Mouse (Mus musculus) right cerebral cortex, postnatal 14 days (tissue): ENCODE measurements at regions not wholly inside any gene's neighbourhood (a gene's known extent, or its start where the extent isn't known, plus 50 kb on each side); places are given as distances from the start of the nearest gene placed in this dataset.

ENCODE experiments used
- DNase-seq: peaks from one replicate; pipeline ENCODE4 v3.0.0; 2022

- DNase-seq, result no peak
These were observed 58.5 kb upstream of the P3h2 start for GRCm38 (mm10) chr16:26164066-26164465.

- DNase-seq, result no peak
These were observed 57.8 kb upstream of the P3h2 start for GRCm38 (mm10) chr16:26163401-26163800.

GRCm38 (mm10) chr16:26157606-26158005, 52.0 kb upstream of the P3h2 start:
- DNase-seq, result no peak
